Mouse (Mus musculus) v-Abl transformed pro-B cells (cell line): Measurements from ENCODE around the gene Cpvl.

Experiments used
- in situ Hi-C, 2 experiments: fragments of 400-800 bp; cut with MboI; formaldehyde crosslinking; loops; one replicate each; pipeline ENCODE4 v1.15.1; 2025; ENCODE audit not compliant: unreplicated experiment in 2 of 2

Gene Cpvl

GRCm38 (mm10) chr6:53825213-53825612 lies 153.3 kb downstream of the Cpvl start:
- in situ Hi-C loops = no loop called here
